25 mouse cellular contexts compared by ENCODE assay signal in genomic region chr6:116097579-116097978, GRCm38 (mm10).
DNase-seq lines count a peak whose midpoint lies in the region; ATAC-seq and TF ChIP-seq lines count a peak whose summit lies in the region.
"Had no signal": no experiment of that assay in that cellular context is flagged by ENCODE, and none has a peak within 500 bp of the region (broad histone marks: within the 10 kb centered on the region; RNA-seq: fewer than 3 reads in every experiment).

No protein-coding gene starts in this region.

- H3K79me2 ChIP-seq in MEL (ENCODE audit: control insufficient read depth, insufficient read depth, low read length, poor library complexity) (no peaks in the 10 kb centered on the region; the same call in 1 of the 2 replicates), myocyte (ENCODE audit: control insufficient read depth, insufficient read depth) (peaks cover 12% of the 10 kb centered on the region)

- TF ChIP-seq POLR2A in MEL (IDR thresholded peaks at IDR 0.05; ENCODE audit: control insufficient read depth in 1 of 2, insufficient read depth in 1 of 2, low read depth in 1 of 2, low read length in 2 of 2, poor library complexity in 1 of 2) = no peak
- no peak for TF ChIP-seq POLR2A in myocyte (IDR thresholded peaks at IDR 0.05; ENCODE audit: insufficient read length, low read depth)

- TF ChIP-seq CTCF in MEL (IDR thresholded peaks at IDR 0.05 in 2 of 3, conservative IDR thresholded peaks at IDR 0.05 in 1 of 3; ENCODE audit: control insufficient read depth in 1 of 3, insufficient read depth in 1 of 3, low read depth in 2 of 3, low read length in 3 of 3, poor library complexity in 1 of 3, severe bottlenecking in 1 of 3) = no peak

- peaks cover 0 to 3% of the 10 kb centered on the region in 2 experiments; a peak in 3 of 4 replicates for H3K4me1 ChIP-seq in MEL (ENCODE audit: control insufficient read depth in 1 of 2, insufficient read depth in 2 of 2, low read length in 2 of 2)
- H3K4me1 ChIP-seq in kidney, embryonic 15.5 days = peaks cover 6% of the 10 kb centered on the region; the same call in 1 of the 2 replicates
- H3K4me1 ChIP-seq: embryonic facial prominence, embryonic 13.5 days; embryonic facial prominence, embryonic 15.5 days; forebrain, embryonic 10.5 days; forebrain, embryonic 12.5 days had no signal

- no peaks in the 10 kb centered on the region for H3K27me3 ChIP-seq in MEL (ENCODE audit: control insufficient read depth in 1 of 2, insufficient read depth in 2 of 2, low read length in 2 of 2)
- H3K27me3 ChIP-seq in myocyte (ENCODE audit: control insufficient read depth, insufficient read depth, insufficient read length) = no peaks in the 10 kb centered on the region
- no peaks in the 10 kb centered on the region for H3K27me3 ChIP-seq in kidney, embryonic 15.5 days
- H3K27me3 ChIP-seq: embryonic facial prominence, embryonic 13.5 days; embryonic facial prominence, embryonic 15.5 days; forebrain, embryonic 12.5 days; Patski had no signal

- no peak overlapping the region for H3K9ac ChIP-seq in MEL (ENCODE audit: control insufficient read depth, low read depth, low read length, poor library complexity, severe bottlenecking)
- H3K9ac ChIP-seq in kidney, embryonic 15.5 days = no peak overlapping the region
- H3K9ac ChIP-seq: embryonic facial prominence, embryonic 13.5 days; embryonic facial prominence, embryonic 15.5 days; forebrain, embryonic 12.5 days had no signal

- 0 out of 2 replicates have a peak, but pooled peaks have one; percentile 25 for ATAC-seq in common myeloid progenitor, adult 5-6 weeks (replicated peaks; ENCODE audit: low read depth, poor library complexity, severe bottlenecking)
- peak; percentile 69 for ATAC-seq in megakaryocyte, adult 5-6 weeks (ENCODE audit: poor library complexity, severe bottlenecking)
- ATAC-seq in kidney, embryonic 15.5 days (replicated peaks; ENCODE audit: low FRiP score) = no peak
- ATAC-seq: activated CD4-positive, CD25-positive, alpha-beta regulatory T cell, adult 4 months; forebrain, embryonic 14.5 days; forebrain, embryonic 16.5 days; Patski had no signal

- WGBS in kidney, embryonic 15.5 days = 85% methylated on average over 2 of the region's 2 CpGs

- peak; percentile 28 for DNase-seq in MEL (ENCODE audit: low read depth, low spot score)
- no peak for DNase-seq in embryo, embryonic 11 days
- no peak for DNase-seq in spleen, postnatal 36 days (ENCODE audit: low spot score in 2 of 2)
- no peak for DNase-seq in cerebellum, adult 9-10 months
- DNase-seq: adrenal gland, adult 8-10 months; adrenal gland, postnatal 14 days; adrenal gland, postnatal 36 days; cerebellum, adult 11-12 months; cerebellum, adult 2 months; cerebellum, adult 9-11 months; cerebellum, postnatal 14 days; cerebellum, postnatal 36 days had no signal

- no peak for TF ChIP-seq RAD21 in MEL (IDR thresholded peaks at IDR 0.05; ENCODE audit: low read depth, low read length)

- H3K9me3 ChIP-seq in MEL (replicated peaks; ENCODE audit: insufficient read depth, low read length) = no peaks in the 10 kb centered on the region
- no peaks in the 10 kb centered on the region for H3K9me3 ChIP-seq in kidney, embryonic 15.5 days (replicated peaks)
- H3K9me3 ChIP-seq: embryonic facial prominence, embryonic 13.5 days; embryonic facial prominence, embryonic 15.5 days; forebrain, embryonic 10.5 days; forebrain, embryonic 12.5 days had no signal

- H3K4me3 ChIP-seq in MEL (ENCODE audit: control insufficient read depth in 1 of 2, insufficient read depth in 1 of 2, low read depth in 2 of 2, low read length in 2 of 2) = no peak overlapping the region
- no peak overlapping the region for H3K4me3 ChIP-seq in myocyte
- no peak overlapping the region for H3K4me3 ChIP-seq in kidney, embryonic 15.5 days (replicated peaks)
- H3K4me3 ChIP-seq: embryonic facial prominence, embryonic 13.5 days; embryonic facial prominence, embryonic 15.5 days; erythroblast, embryonic 14.5 days; forebrain, embryonic 10.5 days; forebrain, embryonic 12.5 days had no signal

- peak overlapping the region; percentile 10 for H3K4me2 ChIP-seq in myocyte (ENCODE audit: low read depth)
- H3K4me2 ChIP-seq in kidney, embryonic 15.5 days = no peak overlapping the region
- H3K4me2 ChIP-seq: embryonic facial prominence, embryonic 13.5 days; embryonic facial prominence, embryonic 15.5 days; forebrain, embryonic 12.5 days had no signal

- H3K36me3 ChIP-seq in MEL (ENCODE audit: control insufficient read depth in 1 of 2, insufficient read depth in 2 of 2, low read length in 2 of 2) = peaks cover 0 to 2% of the 10 kb centered on the region in 2 experiments; a peak in 2 of 4 replicates
- H3K36me3 ChIP-seq in myocyte (ENCODE audit: control insufficient read depth, insufficient read depth) = no peaks in the 10 kb centered on the region
- no peaks in the 10 kb centered on the region for H3K36me3 ChIP-seq in kidney, embryonic 15.5 days
- H3K36me3 ChIP-seq: forebrain, embryonic 10.5 days had no signal

- no peak overlapping the region for H3K27ac ChIP-seq in MEL (ENCODE audit: control insufficient read depth, low read depth, low read length)
- no peak overlapping the region for H3K27ac ChIP-seq in kidney, embryonic 15.5 days
- H3K27ac ChIP-seq: embryonic facial prominence, embryonic 13.5 days; embryonic facial prominence, embryonic 15.5 days; forebrain, embryonic 10.5 days; forebrain, embryonic 12.5 days had no signal

- H3ac ChIP-seq in myocyte (ENCODE audit: control insufficient read depth, insufficient read length) = no peak overlapping the region

- no peak for TF ChIP-seq EP300 in MEL (IDR thresholded peaks at IDR 0.05; ENCODE audit: low read depth in 1 of 2, low read length in 2 of 2)

TF ChIP-seq in MEL, 35 proteins besides CTCF, POLR2A, EP300 and RAD21:
- TF ChIP-seq ETS1 (IDR thresholded peaks at IDR 0.05; ENCODE audit: low read depth, low read length) = no peak
- no peak for TF ChIP-seq ZC3H11A (IDR thresholded peaks at IDR 0.05; ENCODE audit: low read depth, low read length)
- TF ChIP-seq TBP (IDR thresholded peaks at IDR 0.05; ENCODE audit: low read depth, low read length) = no peak
- TF ChIP-seq MAZ (IDR thresholded peaks at IDR 0.05; ENCODE audit: low read depth, low read length) = no peak
- TF ChIP-seq ZKSCAN1 (IDR thresholded peaks at IDR 0.05; ENCODE audit: low read depth, low read length) = no peak
- no peak for TF ChIP-seq TCF12 (IDR thresholded peaks at IDR 0.05; ENCODE audit: low read depth, low read length)
- TF ChIP-seq SMC3 (IDR thresholded peaks at IDR 0.05; ENCODE audit: low read depth, low read length) = no peak
- no peak for TF ChIP-seq USF1 (IDR thresholded peaks at IDR 0.05; ENCODE audit: low read depth, low read length)
- TF ChIP-seq ELF1 (IDR thresholded peaks at IDR 0.05; ENCODE audit: low read depth, low read length) = no peak
- TF ChIP-seq ZMIZ1 (IDR thresholded peaks at IDR 0.05; ENCODE audit: low read depth, low read length) = no peak
- TF ChIP-seq ZNF384 (IDR thresholded peaks at IDR 0.05; ENCODE audit: low read depth, low read length) = no peak
- no peak for TF ChIP-seq MYB (IDR thresholded peaks at IDR 0.05; ENCODE audit: low read depth, low read length)
- no peak for TF ChIP-seq SIN3A (IDR thresholded peaks at IDR 0.05; ENCODE audit: low read length)
- TF ChIP-seq POLR2AphosphoS2 (IDR thresholded peaks at IDR 0.05; ENCODE audit: low read length) = no peak
- no peak for TF ChIP-seq MYC (IDR thresholded peaks at IDR 0.05; ENCODE audit: low read depth, low read length)
- TF ChIP-seq POLR2AphosphoS5 (IDR thresholded peaks at IDR 0.05; ENCODE audit: borderline replicate concordance, low read depth, low read length) = no peak
- no peak for TF ChIP-seq RCOR1 (IDR thresholded peaks at IDR 0.05; ENCODE audit: low read depth, low read length)

TF ChIP-seq in myocyte, 11 proteins besides CTCF, POLR2A, EP300 and RAD21:
- TF ChIP-seq E2F4 (IDR thresholded peaks at IDR 0.05; ENCODE audit: insufficient read depth) = no peak
